Mouse (Mus musculus): ENCODE data around the gene Ubash3b.

DNA sequence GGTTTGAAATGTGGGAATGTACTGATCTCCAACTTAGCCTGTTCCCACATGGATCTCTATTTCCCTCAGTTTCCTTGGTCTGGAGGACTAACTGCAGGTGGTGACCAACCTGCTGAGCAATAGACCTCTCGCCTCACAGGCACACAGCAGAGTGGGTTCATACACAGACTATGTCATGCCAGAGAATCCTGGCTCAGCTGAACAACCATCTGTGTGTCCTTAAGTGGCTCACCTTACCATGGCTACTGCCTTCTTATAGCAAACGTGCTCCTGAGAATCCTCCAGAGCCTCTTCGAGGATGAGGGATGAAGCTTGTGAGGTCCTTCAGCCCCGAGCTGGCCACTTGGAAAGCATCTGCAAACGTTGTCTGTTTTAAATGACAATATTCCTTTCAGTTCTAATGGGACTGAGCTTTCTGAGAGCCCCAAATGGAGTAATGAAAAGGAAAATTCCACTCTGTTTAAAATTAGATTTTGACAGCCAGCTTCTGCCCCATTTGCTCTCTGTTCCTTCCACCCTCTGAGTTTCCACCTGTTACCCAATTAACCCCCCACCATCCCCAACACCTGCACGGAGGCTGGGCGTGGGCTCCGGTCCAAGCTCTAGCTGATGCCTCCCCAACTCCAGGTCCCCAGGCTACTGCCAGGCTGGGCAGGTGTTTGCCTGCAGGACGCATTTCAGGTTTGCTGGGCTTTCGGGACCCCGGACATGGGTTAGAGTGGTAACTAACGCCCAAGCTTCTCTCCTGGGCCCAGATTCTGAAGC is 37.2 kb upstream of the Ubash3b start:
- TF ChIP-seq GATA1 (IDR thresholded peaks at IDR 0.05; ENCODE audit: borderline replicate concordance, low read length) (no peak), FLI1 (IDR thresholded peaks at IDR 0.05; ENCODE audit: low read length) (no peak)

Measured in megakaryocyte, embryonic 14.5 days (primary cell).